Mouse (Mus musculus) neural tube, embryonic 15.5 days (tissue): ENCODE measurements around the gene Luzp1. TPM values are rescaled to one million over a fixed set of nuclear protein-coding genes. Genes with fewer than 3 reads are reported as not detected.

Experiments
- ATAC-seq: fragments of 200-750 bp; cut with Nextera tagmentation; 2 replicates; pipeline ENCODE4 v1.8.0; 2017; ENCODE audit warnings: mild to moderate bottlenecking, moderate TSS enrichment, moderate library complexity; ENCODE audit not compliant: low FRiP score
- H3K27ac ChIP-seq: fragments of 300-500 bp; sonication (generic); replicated peaks from 2 replicates; pipeline ENCODE4 v1.5.1; 2015; ENCODE audit warnings: mild to moderate bottlenecking, inconsistent platforms
- H3K27me3 ChIP-seq: fragments of 300-500 bp; sonication (generic); replicated peaks from 2 replicates; pipeline ENCODE4 v1.6.1; 2015; ENCODE audit warnings: inconsistent platforms
- H3K36me3 ChIP-seq: fragments of 300-500 bp; sonication (generic); 2 replicates; pipeline ENCODE4 v1.6.1; 2015; ENCODE audit warnings: inconsistent platforms
- H3K4me1 ChIP-seq: fragments of 300-500 bp; sonication (generic); 2 replicates; pipeline ENCODE4 v1.6.1; 2015; ENCODE audit warnings: inconsistent platforms
- H3K4me2 ChIP-seq: fragments of 300-500 bp; sonication (generic); 2 replicates; pipeline ENCODE4 v1.6.1; 2015; ENCODE audit warnings: inconsistent platforms, mild to moderate bottlenecking, moderate library complexity
- H3K4me3 ChIP-seq: fragments of 300-500 bp; sonication (generic); replicated peaks from 2 replicates; pipeline ENCODE4 v1.5.1; 2015; ENCODE audit warnings: mild to moderate bottlenecking, inconsistent platforms
- H3K9ac ChIP-seq: fragments of 300-500 bp; sonication (generic); replicated peaks from 2 replicates; pipeline ENCODE4 v1.6.1; 2015; ENCODE audit warnings: mild to moderate bottlenecking, inconsistent platforms
- H3K9me3 ChIP-seq: fragments of 300-500 bp; sonication (generic); replicated peaks from 2 replicates; pipeline ENCODE4 v1.6.1; 2016; ENCODE audit warnings: inconsistent platforms
- WGBS: fragments of 180-500 bp; shearing (Covaris S2); methylation state at CpG from one replicate; pipeline ENCODE4 v1.1.7; 2015; ENCODE audit warnings: mixed read lengths; 5-methylcytosine and 5-hydroxymethylcytosine counted together
- polyA plus RNA-seq: library from polyadenylated mRNA; unstranded; fragments of >200 nt; fragmentation: Nextera tagmentation; extraction: Ambion mirVana; gene quantifications from 2 replicates; pipeline ENCODE4 v1.2.1, GENCODE M21; 2015

Luzp1 gene
- polyA plus RNA-seq, 1 experiment from 2014 or later = 60.1 TPM

- ATAC-seq = no peak
- Histone ChIP-seq H3K27me3 (no peaks in the 10 kb centered on the region), H3K4me3 (no peak overlapping the region), H3K36me3 (no peaks in the 10 kb centered on the region), H3K4me1 (peaks cover 43% of the 10 kb centered on the region), H3K4me2 (no peak overlapping the region), H3K9ac (no peak overlapping the region), H3K27ac (no peak overlapping the region), H3K9me3 (no peaks in the 10 kb centered on the region)
- WGBS = 92% methylated on average over 7 of the region's 7 CpGs
These were observed 128.8 kb downstream of the Luzp1 start for GRCm38 (mm10) chr4:136598268-136598876.

- no peaks in the 10 kb centered on the region for H3K27me3 ChIP-seq
- no peak overlapping the region for H3K27ac ChIP-seq
- peaks cover 28% of the 10 kb centered on the region for H3K4me1 ChIP-seq
- no peak overlapping the region for H3K4me3 ChIP-seq
- H3K9me3 ChIP-seq = no peaks in the 10 kb centered on the region
- no peak overlapping the region for H3K9ac ChIP-seq
- ATAC-seq = no peak
- H3K36me3 ChIP-seq = no peaks in the 10 kb centered on the region
- 98% methylated on average over 3 of the region's 3 CpGs for WGBS
- H3K4me2 ChIP-seq = peak overlapping the region; percentile 68
These were observed 130.3 kb downstream of the Luzp1 start for GRCm38 (mm10) chr4:136599869-136600268.

GRCm38 (mm10) chr4:136600536-136600935 lies 131.0 kb downstream of the Luzp1 start:
- Histone ChIP-seq H3K4me1 (peaks cover 23% of the 10 kb centered on the region), H3K4me2 (peak overlapping the region; percentile 68), H3K9ac (peak overlapping the region; percentile 98; the same call in 1 of the 2 replicates), H3K27me3 (no peaks in the 10 kb centered on the region), H3K9me3 (no peaks in the 10 kb centered on the region), H3K36me3 (no peaks in the 10 kb centered on the region), H3K27ac (peak overlapping the region; percentile 96; the same call in 1 of the 2 replicates), H3K4me3 (peak overlapping the region; percentile 67)
- 86% methylated on average over 2 of the region's 2 CpGs for WGBS
- ATAC-seq = no peak

GRCm38 (mm10) chr4:136601476-136601875 lies 131.9 kb downstream of the Luzp1 start:
- Histone ChIP-seq H3K4me1 (peaks cover 23% of the 10 kb centered on the region), H3K4me2 (peak overlapping the region; percentile 68), H3K36me3 (no peaks in the 10 kb centered on the region), H3K9ac (peak overlapping the region; percentile 98), H3K27ac (peak overlapping the region; percentile 96), H3K9me3 (no peaks in the 10 kb centered on the region), H3K27me3 (no peaks in the 10 kb centered on the region), H3K4me3 (peak overlapping the region; percentile 67)
- ATAC-seq = no peak
- WGBS = under 1% methylated on average over 13 of the region's 13 CpGs

DNA sequence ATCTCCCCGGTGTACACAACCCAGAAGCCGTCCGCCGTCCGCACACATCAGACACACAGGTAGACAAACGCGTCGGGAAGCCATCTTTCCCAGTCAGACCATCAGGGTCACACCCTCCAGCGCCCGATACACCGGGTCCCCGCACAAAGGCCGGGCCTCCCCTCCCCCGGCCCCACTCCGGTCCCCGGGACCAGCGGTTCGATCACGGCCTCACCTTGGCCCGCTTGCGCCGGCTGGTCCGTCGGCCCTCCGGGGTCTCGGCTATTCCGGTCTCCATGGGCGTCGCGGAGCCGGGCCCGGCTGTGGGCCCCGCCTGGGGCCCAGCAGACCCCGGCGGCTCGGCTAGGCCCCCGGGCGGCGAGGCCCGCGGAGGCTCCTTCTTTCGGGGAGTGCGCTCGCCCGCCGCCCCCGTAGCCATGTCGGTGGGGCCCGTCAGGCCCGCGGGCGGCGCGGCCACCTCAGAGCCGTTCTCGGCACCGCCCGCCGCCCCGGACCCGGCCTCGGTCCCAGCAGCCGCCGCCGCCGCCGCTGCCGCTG lies 132.5 kb downstream of the Luzp1 start:
- ATAC-seq = peak; percentile 53
- Histone ChIP-seq H3K27me3 (no peaks in the 10 kb centered on the region), H3K4me1 (peaks cover 23% of the 10 kb centered on the region), H3K36me3 (no peaks in the 10 kb centered on the region), H3K4me2 (peak overlapping the region; percentile 68), H3K4me3 (peak overlapping the region; percentile 67), H3K9ac (peak overlapping the region; percentile 98), H3K9me3 (no peaks in the 10 kb centered on the region), H3K27ac (peak overlapping the region; percentile 96)
- WGBS = under 1% methylated on average over 47 of the region's 68 CpGs

DNA sequence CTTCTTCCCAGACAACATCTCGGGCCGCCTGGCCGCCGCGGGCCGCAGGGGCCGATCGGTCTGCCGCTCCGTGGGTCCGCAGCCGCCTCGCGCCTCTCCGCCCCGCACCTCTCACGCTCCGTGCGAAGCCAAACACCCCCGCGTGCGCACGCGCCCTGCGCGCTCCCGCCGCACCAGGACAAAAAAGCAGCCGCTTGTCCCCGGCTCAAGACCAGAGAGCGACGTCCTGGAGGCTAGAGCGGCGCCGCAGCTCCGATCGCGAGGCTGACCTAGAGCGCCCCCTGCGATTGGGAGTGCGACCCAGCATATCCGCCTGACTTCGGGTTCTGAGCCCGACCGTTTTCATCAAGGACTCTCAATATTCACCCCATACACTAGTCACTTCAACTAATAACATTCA lies 133.0 kb downstream of the Luzp1 start, which contains the start of gene Kdm1a:
Gene Kdm1a (minus strand): TSS at position 156 of the 400 bp plus-strand sequence.
- peaks cover 21% of the 10 kb centered on the region for H3K4me1 ChIP-seq
- WGBS = under 1% methylated on average over 40 of the region's 45 CpGs
- peak within 1 kb of the TSS; percentile 96 for H3K27ac ChIP-seq
- H3K27me3 ChIP-seq = no peaks in the 10 kb centered on the region
- H3K4me3 ChIP-seq = peak within 1 kb of the TSS; percentile 67
- H3K9ac ChIP-seq = peak within 1 kb of the TSS; percentile 98
- no peaks in the 10 kb centered on the region for H3K36me3 ChIP-seq
- H3K9me3 ChIP-seq = no peaks in the 10 kb centered on the region
- H3K4me2 ChIP-seq = peak within 1 kb of the TSS; percentile 68
- ATAC-seq = peak; percentile 85

Other genes with a start within 250 kb of the Luzp1 start
- gene Tcea3, start 222.0 kb upstream of the Luzp1 start, polyA plus RNA-seq = 2.2 and 2.5 TPM in 2 replicates
- gene Zfp46, start 185.1 kb upstream of the Luzp1 start, polyA plus RNA-seq = 34.7 and 37.5 TPM in 2 replicates
- gene Hnrnpr, start 158.8 kb upstream of the Luzp1 start, polyA plus RNA-seq = 182 and 188 TPM in 2 replicates
- 2.5 and 3.9 TPM in 2 replicates for gene Htr1d, start 46.2 kb upstream of the Luzp1 start, polyA plus RNA-seq
- gene 6030445D17Rik, start 7.5 kb upstream of the Luzp1 start, polyA plus RNA-seq = 0.19 and 0.47 TPM in 2 replicates
- 46.6 and 49.8 TPM in 2 replicates for gene Kdm1a, start 133.0 kb downstream of the Luzp1 start, polyA plus RNA-seq
- gene Tex46, start 140.7 kb downstream of the Luzp1 start, polyA plus RNA-seq = not detected in 2 replicates
- gene Lactbl1, start 152.9 kb downstream of the Luzp1 start, polyA plus RNA-seq = 0.05 and 0.10 TPM in 2 replicates